Mouse (Mus musculus): ENCODE measurements around the gene Cckar. TPM values are rescaled to one million over a fixed set of nuclear protein-coding genes. Genes with fewer than 3 reads are reported as not detected.

The Cckar gene
- polyA plus RNA-seq (2015; fragmentation: Nextera tagmentation; extraction: Ambion mirVana), result 0.79 and 1.1 TPM in 2 replicates

DNA sequence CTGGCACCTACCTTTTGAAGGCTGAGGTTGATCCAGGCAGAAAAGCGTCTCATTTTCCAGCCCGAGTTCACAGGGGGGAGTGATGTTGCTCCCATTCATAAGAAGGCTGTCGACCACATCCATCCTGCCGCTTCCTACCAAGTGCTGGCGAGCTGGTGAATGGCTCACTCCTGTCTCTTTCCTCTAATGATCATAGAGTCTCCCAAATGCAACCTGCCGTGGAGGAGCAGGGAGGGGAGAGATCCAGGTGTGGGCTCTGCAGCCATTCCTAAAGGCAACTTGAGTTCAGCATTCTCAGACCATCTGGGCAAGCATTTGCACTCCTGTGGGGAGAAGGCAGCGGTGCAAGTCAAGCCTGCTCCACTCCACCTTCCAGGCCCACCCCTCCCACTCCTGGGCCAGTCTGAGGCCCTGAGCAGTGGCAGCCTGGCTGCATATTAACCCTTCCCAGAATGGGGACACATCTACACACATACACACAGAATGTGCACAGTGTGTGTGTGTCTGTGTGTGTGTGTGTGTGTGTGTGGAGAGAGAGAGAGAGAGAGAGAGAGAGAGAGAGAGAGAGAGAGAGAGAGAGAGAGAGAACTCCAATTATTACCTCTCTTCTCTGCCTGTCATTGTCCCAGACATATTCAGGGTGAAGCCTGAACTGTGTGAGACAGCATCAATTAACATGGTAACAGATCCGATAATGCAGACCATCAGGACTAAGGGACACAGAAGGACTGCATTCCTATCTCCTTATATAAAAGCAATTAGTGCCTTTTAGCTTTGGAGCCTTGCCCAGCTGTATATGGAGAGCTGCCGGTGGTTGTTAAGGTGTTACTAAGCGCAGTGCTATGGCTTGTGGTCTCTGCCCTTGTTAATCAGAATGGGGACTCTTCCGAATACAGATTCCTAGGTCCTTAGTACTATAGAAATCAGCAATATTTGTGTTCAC, at the start of gene Cckar:
Gene Cckar, minus strand, starts transcription at position 471 of the 943 bp plus-strand sequence.
- Histone ChIP-seq H3K4me1 (replicated peaks) (peaks cover 17% of the 10 kb centered on the region), H3K36me3 (no peaks in the 10 kb centered on the region), H3K27ac (replicated peaks) (no peak within 1 kb of the TSS), H3K27me3 (no peaks in the 10 kb centered on the region), H3K9me3 (no peaks in the 10 kb centered on the region), H3K4me2 (no peak within 1 kb of the TSS), H3K4me3 (no peak within 1 kb of the TSS), H3K9ac (no peak within 1 kb of the TSS)
- WGBS, result 18% methylated on average over 11 of the region's 11 CpGs
- peak; percentile 79; the same call in 1 of the 2 replicates for ATAC-seq (ENCODE audit: low FRiP score, low read depth)

GRCm38 (mm10) chr5:53744061-53744460, 36.6 kb upstream of the Cckar start:
- whole genome bisulfite sequencing, result 56% methylated on average over 2 of the region's 2 CpGs
- no peak overlapping the region for H3K4me3 ChIP-seq
- no peaks in the 10 kb centered on the region for H3K4me1 ChIP-seq (replicated peaks)

DNA sequence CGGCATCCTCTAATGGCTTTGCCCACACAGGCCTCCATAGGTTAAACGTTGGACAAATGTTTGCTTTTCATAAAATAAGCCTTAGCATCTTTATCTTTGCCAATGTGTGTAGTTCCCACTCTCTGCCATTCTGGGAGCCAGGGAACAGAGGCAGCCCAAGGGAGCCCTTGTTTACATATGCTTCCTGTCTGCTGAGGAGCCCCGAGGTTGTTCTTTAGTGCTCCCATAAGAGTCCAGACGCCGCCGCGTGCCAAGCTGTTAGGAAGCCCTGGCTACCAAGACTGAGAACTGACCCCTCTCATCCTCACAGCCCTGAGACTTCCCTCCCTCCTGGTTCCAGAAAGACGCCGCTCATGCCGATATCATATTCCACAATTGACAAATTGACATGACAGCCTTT, 25.4 kb upstream of the Cckar start:
- H3K9me3 ChIP-seq, result no peaks in the 10 kb centered on the region
- no peak overlapping the region for H3K9ac ChIP-seq
- no peaks in the 10 kb centered on the region for H3K4me1 ChIP-seq (replicated peaks)
- 71% methylated on average over 10 of the region's 10 CpGs for WGBS
- H3K4me2 ChIP-seq, result no peak overlapping the region
- H3K27ac ChIP-seq (replicated peaks), result no peak overlapping the region
- H3K4me3 ChIP-seq, result no peak overlapping the region
- H3K36me3 ChIP-seq, result no peaks in the 10 kb centered on the region
- H3K27me3 ChIP-seq, result no peaks in the 10 kb centered on the region
- ATAC-seq (ENCODE audit: low FRiP score, low read depth), result no peak

More at GRCm38 (mm10) chr5:53744061-53744460, 36.6 kb upstream of the Cckar start:
- H3K27me3 ChIP-seq, result no peaks in the 10 kb centered on the region
- no peaks in the 10 kb centered on the region for H3K9me3 ChIP-seq
- no peaks in the 10 kb centered on the region for H3K36me3 ChIP-seq
- no peak overlapping the region for H3K9ac ChIP-seq
- H3K27ac ChIP-seq (replicated peaks), result no peak overlapping the region
- no peak overlapping the region for H3K4me2 ChIP-seq
- no peak for ATAC-seq (ENCODE audit: low FRiP score, low read depth)

- H3K4me3 ChIP-seq, result no peak overlapping the region
- no peak overlapping the region for H3K27ac ChIP-seq (replicated peaks)
- WGBS, result 70% methylated on average over 3 of the region's 3 CpGs
- no peaks in the 10 kb centered on the region for H3K9me3 ChIP-seq
- H3K36me3 ChIP-seq, result no peaks in the 10 kb centered on the region
- no peak for ATAC-seq (ENCODE audit: low FRiP score, low read depth)
- no peaks in the 10 kb centered on the region for H3K4me1 ChIP-seq (replicated peaks)
- no peaks in the 10 kb centered on the region for H3K27me3 ChIP-seq
- no peak overlapping the region for H3K9ac ChIP-seq
- no peak overlapping the region for H3K4me2 ChIP-seq
Measured at GRCm38 (mm10) chr5:53727606-53728005, 20.1 kb upstream of the Cckar start.

GRCm38 (mm10) chr5:53726011-53726410, 18.5 kb upstream of the Cckar start:
- Histone ChIP-seq H3K9me3 (no peaks in the 10 kb centered on the region), H3K9ac (no peak overlapping the region), H3K4me1 (replicated peaks) (no peaks in the 10 kb centered on the region), H3K36me3 (no peaks in the 10 kb centered on the region), H3K4me2 (no peak overlapping the region), H3K4me3 (no peak overlapping the region), H3K27ac (replicated peaks) (no peak overlapping the region), H3K27me3 (no peaks in the 10 kb centered on the region)
- ATAC-seq (ENCODE audit: low FRiP score, low read depth), result no peak
- WGBS, result 83% methylated on average over 5 of the region's 5 CpGs

DNA sequence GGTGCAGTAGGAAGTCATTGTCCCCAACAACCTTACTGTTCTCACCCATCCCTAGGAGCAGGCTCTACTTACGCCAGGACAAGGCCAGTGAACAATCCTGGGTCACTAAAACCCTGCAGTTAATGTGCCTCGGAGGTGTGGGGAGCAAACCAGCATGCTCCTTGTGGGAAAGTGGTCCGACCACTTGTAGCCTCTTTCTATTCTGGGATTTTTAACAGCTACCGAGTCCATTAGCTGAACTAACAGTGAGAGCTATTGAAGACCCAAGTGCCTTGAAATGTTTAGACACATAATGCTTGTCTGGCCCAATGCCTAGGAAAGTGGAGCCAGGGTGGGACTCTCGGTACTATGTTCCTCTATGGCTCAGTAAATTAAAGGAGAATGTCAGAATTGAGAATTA, 9.0 kb upstream of the Cckar start:
- H3K4me2 ChIP-seq, result no peak overlapping the region
- no peak overlapping the region for H3K27ac ChIP-seq (replicated peaks)
- no peaks in the 10 kb centered on the region for H3K4me1 ChIP-seq (replicated peaks)
- no peak for ATAC-seq (ENCODE audit: low FRiP score, low read depth)
- no peaks in the 10 kb centered on the region for H3K27me3 ChIP-seq
- WGBS, result 80% methylated on average over 5 of the region's 5 CpGs
- H3K9ac ChIP-seq, result no peak overlapping the region
- H3K9me3 ChIP-seq, result no peaks in the 10 kb centered on the region
- H3K36me3 ChIP-seq, result no peaks in the 10 kb centered on the region
- no peak overlapping the region for H3K4me3 ChIP-seq

DNA sequence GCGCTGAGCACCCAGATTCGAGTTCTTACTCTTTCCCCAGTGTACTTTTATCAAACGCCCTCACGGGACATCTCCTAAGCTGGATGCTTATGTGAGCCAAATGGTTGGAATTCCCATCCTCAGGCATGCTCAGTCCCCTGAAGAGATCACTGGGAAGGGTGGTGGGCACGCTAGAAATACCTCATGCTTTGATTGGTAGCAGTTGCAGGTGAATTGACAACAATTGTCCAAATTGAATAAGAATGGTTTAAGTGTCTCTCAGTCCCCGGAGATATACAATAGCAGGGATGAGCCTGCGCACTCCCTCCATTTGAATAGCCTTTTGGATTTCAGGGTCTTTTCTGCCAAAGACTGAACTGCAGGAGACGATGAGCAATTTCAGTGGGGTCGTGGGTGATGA, 3.8 kb upstream of the Cckar start:
- H3K27ac ChIP-seq (replicated peaks), result no peak overlapping the region
- ATAC-seq (ENCODE audit: low FRiP score, low read depth), result no peak
- WGBS, result 58% methylated on average over 9 of the region's 9 CpGs

GRCm38 (mm10) chr5:53708191-53708590, 686 bp upstream of the Cckar start:
- ATAC-seq (ENCODE audit: low FRiP score, low read depth), result no peak
- H3K9me3 ChIP-seq, result no peaks in the 10 kb centered on the region
- H3K4me1 ChIP-seq (replicated peaks), result peaks cover 17% of the 10 kb centered on the region
- H3K27ac ChIP-seq (replicated peaks), result no peak overlapping the region
- no peaks in the 10 kb centered on the region for H3K36me3 ChIP-seq
- H3K4me3 ChIP-seq, result no peak overlapping the region
- no peak overlapping the region for H3K9ac ChIP-seq
- WGBS, result 29% methylated on average over 4 of the region's 4 CpGs
- no peak overlapping the region for H3K4me2 ChIP-seq
- H3K27me3 ChIP-seq, result no peaks in the 10 kb centered on the region

More for the DNA sequence above, 3.8 kb upstream of the Cckar start:
- no peaks in the 10 kb centered on the region for H3K36me3 ChIP-seq
- H3K4me2 ChIP-seq, result no peak overlapping the region
- H3K4me1 ChIP-seq (replicated peaks), result peaks cover 17% of the 10 kb centered on the region
- no peaks in the 10 kb centered on the region for H3K9me3 ChIP-seq
- no peak overlapping the region for H3K4me3 ChIP-seq
- H3K9ac ChIP-seq, result no peak overlapping the region
- no peaks in the 10 kb centered on the region for H3K27me3 ChIP-seq

GRCm38 (mm10) chr5:53702686-53703085, 4.8 kb downstream of the Cckar start:
- H3K27ac ChIP-seq (replicated peaks), result no peak overlapping the region
- H3K36me3 ChIP-seq, result no peaks in the 10 kb centered on the region
- no peak overlapping the region for H3K4me3 ChIP-seq
- H3K4me1 ChIP-seq (replicated peaks), result peaks cover 12% of the 10 kb centered on the region
- no peaks in the 10 kb centered on the region for H3K27me3 ChIP-seq
- WGBS, result 79% methylated on average over 14 of the region's 14 CpGs
- no peak for ATAC-seq (ENCODE audit: low FRiP score, low read depth)
- H3K4me2 ChIP-seq, result no peak overlapping the region
- H3K9me3 ChIP-seq, result no peaks in the 10 kb centered on the region
- H3K9ac ChIP-seq, result no peak overlapping the region

- H3K4me2 ChIP-seq, result no peak overlapping the region
- H3K4me3 ChIP-seq, result no peak overlapping the region
- H3K9ac ChIP-seq, result no peak overlapping the region
- 76% methylated on average over 9 of the region's 9 CpGs for WGBS
- ATAC-seq (ENCODE audit: low FRiP score, low read depth), result no peak
- no peaks in the 10 kb centered on the region for H3K36me3 ChIP-seq
- no peak overlapping the region for H3K27ac ChIP-seq (replicated peaks)
- H3K27me3 ChIP-seq, result no peaks in the 10 kb centered on the region
- no peaks in the 10 kb centered on the region for H3K9me3 ChIP-seq
- no peaks in the 10 kb centered on the region for H3K4me1 ChIP-seq (replicated peaks)
Measured at GRCm38 (mm10) chr5:53697794-53698193, 9.7 kb downstream of the Cckar start.

GRCm38 (mm10) chr5:53696701-53697100, 10.8 kb downstream of the Cckar start:
- Histone ChIP-seq H3K9ac (no peak overlapping the region), H3K4me3 (no peak overlapping the region), H3K27me3 (no peaks in the 10 kb centered on the region), H3K36me3 (no peaks in the 10 kb centered on the region), H3K4me1 (replicated peaks) (no peaks in the 10 kb centered on the region), H3K9me3 (no peaks in the 10 kb centered on the region), H3K27ac (replicated peaks) (no peak overlapping the region), H3K4me2 (no peak overlapping the region)
- 72% methylated on average over 3 of the region's 3 CpGs for WGBS
- ATAC-seq (ENCODE audit: low FRiP score, low read depth), result no peak

GRCm38 (mm10) chr5:53692662-53693061, 14.8 kb downstream of the Cckar start:
- 100% methylated on average over 1 of the region's 1 CpGs for WGBS
- Histone ChIP-seq H3K27ac (replicated peaks) (no peak overlapping the region), H3K36me3 (no peaks in the 10 kb centered on the region), H3K4me2 (no peak overlapping the region), H3K4me1 (replicated peaks) (no peaks in the 10 kb centered on the region), H3K4me3 (no peak overlapping the region), H3K9ac (no peak overlapping the region), H3K9me3 (no peaks in the 10 kb centered on the region), H3K27me3 (no peaks in the 10 kb centered on the region)
- ATAC-seq (ENCODE audit: low FRiP score, low read depth), result no peak

Data from hindbrain, embryonic 15.5 days (tissue).